Mouse (Mus musculus) right cerebral cortex, adult 2 months (tissue): ENCODE results near the gene Cmbl.

Experiments
- DNase-seq, 2 experiments: peaks; one replicate each; pipeline ENCODE4 v3.0.0; 2021 to 2022; ENCODE audit warnings: low spot score in 2 of 2

Gene Cmbl

DNA sequence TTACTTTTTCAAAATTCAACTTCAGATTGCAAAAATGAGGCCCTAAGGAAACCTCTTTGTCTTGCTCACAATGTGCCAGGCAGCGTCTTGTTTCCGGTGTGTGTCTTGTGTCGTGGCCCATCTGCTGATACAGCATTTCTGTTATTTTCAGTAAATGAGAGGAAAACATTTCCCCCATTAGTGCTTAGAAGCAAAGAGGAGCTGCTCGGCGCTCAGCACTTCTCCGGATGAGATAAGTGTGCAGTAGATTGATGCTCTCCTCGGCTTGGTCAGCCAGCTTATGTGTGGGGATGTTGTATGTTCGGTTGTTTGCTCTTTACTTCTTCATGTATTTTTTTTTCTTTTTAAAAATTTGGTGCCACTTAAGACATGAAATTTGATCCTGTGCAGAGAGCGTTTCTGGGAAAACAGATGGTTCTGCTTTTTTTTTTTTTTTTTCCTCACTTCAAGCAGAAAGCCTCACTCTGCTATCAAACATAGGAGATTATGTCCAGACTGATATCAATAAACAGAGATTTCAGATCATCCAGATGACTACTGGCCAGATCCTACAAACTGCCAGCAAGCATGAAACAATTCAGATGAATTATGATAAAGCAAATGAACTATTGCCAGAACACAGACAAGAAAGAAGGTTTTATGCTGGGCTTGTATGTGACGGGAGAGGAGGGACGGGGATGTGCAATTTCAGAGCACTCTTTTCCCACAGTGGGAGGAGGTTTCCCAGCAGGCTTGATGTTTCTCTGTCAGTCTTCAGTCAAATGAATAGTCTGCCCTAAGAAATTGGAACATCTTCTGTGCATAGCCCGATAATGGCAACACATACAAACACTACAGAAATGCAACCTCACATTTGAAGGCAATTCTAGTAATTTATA lies 62.3 kb downstream of the Cmbl start:
- DNase-seq: no peak

DNA sequence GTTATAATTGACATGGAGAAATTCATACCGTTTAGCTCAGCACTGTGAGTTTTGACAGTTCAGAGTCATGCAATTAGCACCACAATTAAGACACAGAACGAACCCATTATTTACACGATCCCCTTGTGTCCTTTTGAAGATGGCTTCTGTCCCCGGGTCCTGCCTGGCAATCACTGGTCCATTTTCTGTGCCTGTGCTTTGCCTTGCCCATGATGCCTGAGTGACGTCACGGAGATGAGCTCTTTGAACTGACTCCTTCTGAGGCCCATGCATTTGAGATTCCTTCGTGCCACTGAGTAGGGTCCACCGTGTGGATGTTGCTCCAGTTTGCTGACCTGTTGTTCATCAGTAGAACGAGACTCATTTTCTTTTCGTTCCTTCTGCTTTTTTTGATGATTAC lies 63.0 kb downstream of the Cmbl start:
- DNase-seq: no peak

DNA sequence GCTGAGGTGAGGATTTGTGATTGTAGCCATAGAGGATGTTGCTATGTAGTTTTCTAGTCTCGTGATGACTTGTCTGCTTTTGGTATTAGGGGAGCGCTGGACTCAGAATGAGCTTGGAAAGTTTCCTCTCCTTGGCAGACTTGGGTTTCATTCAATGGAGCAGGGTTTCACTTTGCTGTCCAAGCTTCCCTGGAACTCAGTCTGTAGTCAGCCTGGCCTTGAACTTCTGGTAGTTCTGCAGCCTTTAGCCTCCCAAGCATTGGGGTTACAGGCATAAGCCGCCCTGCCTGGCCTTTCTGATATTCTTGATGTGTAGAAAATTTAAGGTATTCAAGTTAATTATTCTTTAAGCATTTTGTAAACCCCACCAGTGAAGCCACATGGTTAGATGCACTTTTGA lies 64.4 kb downstream of the Cmbl start:
- DNase-seq: no peak

DNA sequence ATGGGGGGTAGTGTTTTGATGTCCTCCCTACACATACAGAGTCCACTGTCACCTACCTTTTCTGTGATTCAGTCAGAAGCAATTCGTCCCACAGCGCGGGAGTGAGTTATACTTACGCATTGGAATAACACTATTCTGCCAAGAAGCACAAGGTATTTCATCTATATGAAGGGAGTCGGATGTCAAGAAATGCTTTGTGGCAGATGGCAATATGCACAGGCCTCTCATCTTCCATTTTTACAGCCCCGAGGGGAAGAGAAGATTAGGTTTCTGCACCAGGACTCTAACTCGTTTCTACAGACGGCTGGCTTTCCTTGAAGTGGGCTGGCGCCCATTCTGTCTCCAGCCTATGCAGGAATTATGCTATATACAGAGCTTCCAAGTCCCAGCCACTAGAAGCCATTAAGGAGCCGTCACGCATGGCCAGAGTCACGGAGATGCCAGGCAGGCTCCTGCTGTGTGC lies 66.2 kb downstream of the Cmbl start:
- no peak for DNase-seq

DNA sequence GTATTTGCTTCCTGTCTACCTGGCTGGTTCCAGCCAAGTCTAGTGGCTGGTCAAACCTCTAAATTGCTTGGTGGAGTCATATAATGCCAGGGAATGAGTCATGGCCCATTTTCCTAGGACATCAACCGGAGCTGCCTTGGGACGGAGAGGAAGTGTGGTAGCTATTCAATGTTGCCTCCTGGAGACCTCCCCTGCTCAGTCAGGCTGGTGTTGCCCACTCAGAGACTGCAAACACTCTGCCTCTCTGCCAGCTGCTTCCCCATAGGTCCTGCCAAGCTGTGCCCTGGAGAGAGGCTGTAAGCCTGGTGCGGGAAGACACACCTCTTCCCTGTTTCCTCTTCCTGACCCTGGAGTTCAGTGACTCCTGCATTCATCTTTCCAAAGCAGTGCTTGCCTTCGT lies 67.3 kb downstream of the Cmbl start:
- no peak for DNase-seq

DNA sequence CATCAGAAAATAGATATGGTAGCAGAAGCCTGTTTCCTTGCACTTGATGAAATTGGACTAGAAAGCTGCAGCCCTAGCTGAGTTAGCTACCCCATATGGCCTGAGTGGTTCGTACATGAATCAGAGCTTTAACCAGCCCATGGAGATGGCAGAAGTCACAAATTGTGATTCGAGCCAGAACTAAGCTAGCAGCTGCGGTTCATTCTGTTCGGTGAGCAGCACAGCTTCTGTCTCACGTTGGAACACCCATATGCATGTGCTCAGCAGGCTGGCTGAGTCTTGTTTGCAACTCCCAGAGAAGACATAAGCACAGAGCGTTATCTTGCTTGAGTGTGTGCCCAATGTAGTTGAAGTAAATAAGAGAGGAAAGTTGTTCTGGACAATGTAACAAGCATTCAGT lies 69.4 kb downstream of the Cmbl start:
- DNase-seq: peak; percentile 19 to 47

DNA sequence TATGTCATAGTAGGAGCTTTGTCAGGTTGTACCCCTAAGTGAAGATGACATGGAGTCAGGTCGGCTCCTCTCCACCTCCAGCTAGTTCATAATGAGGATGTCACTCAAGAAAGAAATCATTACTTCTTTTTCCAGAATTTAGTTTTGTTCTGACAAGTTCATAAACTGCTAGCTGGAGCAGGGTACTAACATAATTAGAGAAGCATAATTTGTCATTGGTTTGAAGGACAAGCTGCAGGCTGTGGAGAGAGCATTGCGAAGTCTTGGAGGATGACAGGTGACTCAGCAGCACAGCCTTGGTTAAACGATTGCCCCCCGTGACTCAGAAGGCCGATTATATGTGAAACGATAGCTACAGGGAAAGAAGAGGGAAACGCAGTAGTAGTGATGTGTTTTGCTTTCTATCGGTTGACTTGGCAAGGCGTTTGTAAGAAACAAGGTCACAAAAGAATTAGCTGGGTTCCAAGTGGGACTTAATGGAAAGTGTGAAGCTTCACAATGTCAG lies 71.0 kb downstream of the Cmbl start:
- DNase-seq: no peak
